Comparison of ENCODE assay signal across 17 mouse cellular contexts in the genomic region with DNA sequence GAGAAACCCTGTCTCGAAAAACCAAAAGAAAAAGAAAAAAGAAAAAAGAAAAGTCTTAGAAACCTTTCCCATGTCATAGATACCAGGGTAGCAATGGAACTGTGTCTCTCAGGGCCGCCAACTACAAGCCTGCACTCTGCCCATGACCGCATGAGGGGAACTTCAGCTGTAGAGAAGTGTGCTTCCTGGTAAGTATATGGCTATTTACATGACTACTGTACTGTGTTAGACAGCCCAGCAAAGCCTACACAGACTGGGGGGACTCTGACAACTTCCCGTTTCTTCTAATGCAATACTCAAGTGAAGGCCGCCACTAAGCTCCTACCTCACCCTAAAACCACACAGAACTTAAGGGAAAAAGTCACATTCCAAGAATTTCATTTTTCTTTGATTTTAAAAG. TPM values are rescaled to one million over a fixed set of nuclear protein-coding genes. Genes with fewer than 3 reads are reported as not detected.
"Had no signal": no experiment of that assay in that cellular context is flagged by ENCODE, and none has a peak within 500 bp of the region (broad histone marks: within the 10 kb centered on the region; RNA-seq: fewer than 3 reads in every experiment).

No protein-coding gene starts in this region.

- H3K9me3 ChIP-seq: midbrain, embryonic 10.5 days; midbrain, embryonic 12.5 days; neural tube, embryonic 13.5 days; neural tube, embryonic 15.5 days had no signal

- H3K4me1 ChIP-seq: midbrain, embryonic 10.5 days; midbrain, embryonic 12.5 days; neural tube, embryonic 13.5 days; neural tube, embryonic 15.5 days had no signal

- H3K4me3 ChIP-seq: midbrain, embryonic 10.5 days; midbrain, embryonic 12.5 days; myocyte; neural tube, embryonic 13.5 days; neural tube, embryonic 15.5 days had no signal

- H3K4me2 ChIP-seq: lung, embryonic 14.5 days; midbrain, embryonic 12.5 days; neural tube, embryonic 13.5 days; neural tube, embryonic 15.5 days had no signal

- H3K9ac ChIP-seq: lung, embryonic 14.5 days; midbrain, embryonic 12.5 days; neural tube, embryonic 13.5 days; neural tube, embryonic 15.5 days had no signal

- H3K27ac ChIP-seq: midbrain, embryonic 10.5 days; midbrain, embryonic 12.5 days; neural tube, embryonic 13.5 days; neural tube, embryonic 15.5 days had no signal

- H3K27me3 ChIP-seq: midbrain, embryonic 12.5 days; neural tube, embryonic 13.5 days; neural tube, embryonic 15.5 days had no signal

- DNase-seq: lung, adult 18-20 months; midbrain, embryonic 14.5 days; retina, postnatal 1 day; right cerebral cortex, adult 18-20 months; right cerebral cortex, postnatal 25 days; right cerebral cortex, postnatal 4 days; spleen, adult 18-20 months; thymus, adult 2 months; thymus, postnatal 25 days had no signal

- ATAC-seq: midbrain, embryonic 16.5 days had no signal

RNA-seq across cellular contexts. Expression of a gene that starts 14.8 kb away (rescaled TPM):
- total RNA-seq: megakaryocyte-erythroid progenitor cell, adult 5-6 weeks had no signal
